Mouse (Mus musculus) liver, postnatal 0 days (tissue): ENCODE measurements at regions not wholly inside any gene's neighbourhood (a gene's known extent, or its start where the extent isn't known, plus 50 kb on each side); places are given as distances from the start of the nearest gene placed in this dataset.

Source experiments
- CTCF ChIP-seq: sonication (generic); IDR thresholded peaks from 2 replicates; pipeline ENCODE4 v1.5.1; 2016; ENCODE audit warnings: antibody characterized with exemption, low read depth
- EP300 ChIP-seq: IDR thresholded peaks from 2 replicates; pipeline ENCODE4 v1.6.1; 2016; ENCODE audit warnings: antibody characterized with exemption, low read depth, mild to moderate bottlenecking

- no peak for TF ChIP-seq CTCF
- no peak for TF ChIP-seq EP300
Observed at GRCm38 (mm10) chr13:116514256-116514639, 204.8 kb upstream of the Isl1 start.
